Mouse (Mus musculus) stomach, postnatal 0 days (tissue): ENCODE measurements around the gene Ei24.

ENCODE experiments used
- CTCF ChIP-seq: IDR thresholded peaks from 2 replicates; pipeline ENCODE4 v1.5.1; 2016; ENCODE audit warnings: antibody characterized with exemption, low read depth, mild to moderate bottlenecking, moderate library complexity
- EP300 ChIP-seq: optimal IDR thresholded peaks from 2 replicates; pipeline ENCODE3; 2016; ENCODE audit warnings: antibody characterized with exemption

DNA sequence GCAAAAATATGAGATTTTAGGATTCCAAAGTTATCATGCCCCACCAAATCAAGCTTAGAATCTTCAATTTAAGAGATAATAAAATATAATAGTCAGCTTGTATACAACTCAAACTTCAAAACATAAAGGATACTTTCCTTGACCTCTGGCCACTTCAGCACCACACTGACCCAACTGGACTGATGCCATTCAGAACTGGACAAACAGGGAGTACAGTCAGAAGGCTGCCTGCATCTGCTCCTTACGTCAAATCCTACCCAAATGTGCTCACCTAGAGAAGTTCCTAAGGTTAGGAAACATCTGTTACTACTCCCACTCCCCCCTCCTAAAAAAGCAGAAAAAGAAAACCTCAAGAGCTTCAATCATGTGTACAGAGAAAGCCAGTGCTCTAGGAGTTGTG lies 1.6 kb downstream of the Ei24 start:
- TF ChIP-seq CTCF, result no peak
- no peak for TF ChIP-seq EP300
